Mouse (Mus musculus): ENCODE data around the gene Olfr1013. TPM values are rescaled to one million over a fixed set of nuclear protein-coding genes. Genes with fewer than 3 reads are reported as not detected.

Olfr1013 gene
- total and polyA plus RNA-seq, 2 experiments from 2014 or later, result not detected

DNA sequence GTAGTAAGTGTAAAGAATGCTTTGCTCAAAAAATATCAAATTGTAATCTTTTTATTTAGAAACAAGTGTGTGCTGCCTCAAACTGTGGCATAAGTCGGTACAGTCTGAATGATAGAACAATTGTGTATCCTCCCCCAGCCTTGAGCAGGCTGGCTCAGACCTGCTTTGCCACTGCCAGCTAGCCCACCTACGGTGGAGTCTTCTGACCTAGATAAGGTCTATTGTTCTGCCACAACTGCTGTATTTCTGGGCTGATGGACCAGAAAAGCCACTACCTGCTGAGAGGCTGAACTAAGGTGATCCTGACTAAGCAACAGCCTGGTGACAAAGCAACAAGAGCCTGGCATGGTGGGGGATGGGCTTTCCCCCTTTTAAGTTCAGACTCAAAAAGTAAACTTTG lies 25.4 kb downstream of the Olfr1013 start:
- Histone ChIP-seq H3K27me3 (ENCODE audit: insufficient read depth, low read length) (no peaks in the 10 kb centered on the region), H3K4me1 (ENCODE audit: insufficient read depth, low read length) (no peaks in the 10 kb centered on the region), H3K4me2 (ENCODE audit: low read depth, low read length, poor library complexity, severe bottlenecking) (no peak overlapping the region), H3K36me3 (ENCODE audit: insufficient read depth, low read length) (no peaks in the 10 kb centered on the region), H3K9me3 (ENCODE audit: low read length) (no peaks in the 10 kb centered on the region), H3K4me3 (ENCODE audit: low read depth, low read length) (no peak overlapping the region), H3K9ac (replicated peaks; ENCODE audit: low read length, poor library complexity, severe bottlenecking) (no peak overlapping the region), H3K27ac (ENCODE audit: low read depth, low read length) (no peak overlapping the region)
- DNase-seq (ENCODE audit: low spot score) (no peak), ATAC-seq (ENCODE audit: low FRiP score) (no peak)
- WGBS, result 10% methylated on average over 2 of the region's 2 CpGs
- no peak for TF ChIP-seq CTCF (IDR thresholded peaks at IDR 0.05)

DNA sequence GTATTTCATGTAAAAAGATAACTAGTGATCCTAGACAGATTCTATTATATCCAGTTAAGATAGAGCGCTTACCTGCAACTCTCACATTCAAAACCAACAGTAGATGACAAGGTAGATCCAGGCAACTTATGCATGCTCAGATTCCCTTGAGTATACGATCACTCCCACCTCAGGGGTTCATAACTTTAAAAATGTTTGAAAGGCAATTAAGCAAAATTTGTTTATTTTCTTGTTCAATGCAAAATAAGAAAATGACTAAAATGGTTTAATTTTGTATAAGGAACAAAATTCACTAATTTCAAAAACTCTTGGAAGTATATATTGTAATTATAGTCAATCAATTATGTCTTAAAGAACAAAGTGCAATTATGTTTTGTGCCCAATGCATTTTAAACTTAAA lies 35.5 kb downstream of the Olfr1013 start, which contains the start of gene Olfr1016:
TSS of gene Olfr1016 (minus strand) at position 101 of the 400 bp plus-strand sequence.
- TF ChIP-seq CTCF (IDR thresholded peaks at IDR 0.05), result no peak
- no peak for ATAC-seq (ENCODE audit: low FRiP score)

DNA sequence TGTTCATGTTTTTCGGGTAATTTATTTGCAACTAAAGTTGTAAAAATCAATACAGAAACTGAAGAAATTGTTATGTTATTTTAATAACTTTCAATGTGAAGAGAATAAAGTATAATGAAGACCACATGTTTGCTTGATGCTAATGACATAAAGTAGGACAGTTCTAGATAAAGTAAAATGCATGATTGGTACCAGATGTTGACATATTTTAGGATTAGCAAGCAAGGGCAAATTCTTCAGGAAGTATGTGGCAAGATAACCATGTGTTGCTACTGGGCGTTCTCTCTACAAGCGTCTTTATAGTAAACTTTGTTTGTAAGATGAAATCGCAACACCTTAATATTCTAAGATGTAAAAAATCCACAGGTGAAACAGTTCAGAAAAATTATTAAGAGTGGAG lies 37.6 kb downstream of the Olfr1013 start:
- no peaks in the 10 kb centered on the region for H3K36me3 ChIP-seq (ENCODE audit: insufficient read depth, low read length)

More for the DNA sequence above, 35.5 kb downstream of the Olfr1013 start, which contains the start of gene Olfr1016:
- DNase-seq (ENCODE audit: low spot score), result no peak
- H3K27me3 ChIP-seq (ENCODE audit: insufficient read depth, low read length), result no peaks in the 10 kb centered on the region
- no peaks in the 10 kb centered on the region for H3K4me1 ChIP-seq (ENCODE audit: insufficient read depth, low read length)
- no peaks in the 10 kb centered on the region for H3K36me3 ChIP-seq (ENCODE audit: insufficient read depth, low read length)
- H3K4me3 ChIP-seq (ENCODE audit: low read depth, low read length), result no peak within 1 kb of the TSS
- no peak within 1 kb of the TSS for H3K9ac ChIP-seq (replicated peaks; ENCODE audit: low read length, poor library complexity, severe bottlenecking)
- no peak within 1 kb of the TSS for H3K4me2 ChIP-seq (ENCODE audit: low read depth, low read length, poor library complexity, severe bottlenecking)
- WGBS, result 93% methylated on average over 2 of the region's 2 CpGs
- no peaks in the 10 kb centered on the region for H3K9me3 ChIP-seq (ENCODE audit: low read length)
- no peak within 1 kb of the TSS for H3K27ac ChIP-seq (ENCODE audit: low read depth, low read length)

DNA sequence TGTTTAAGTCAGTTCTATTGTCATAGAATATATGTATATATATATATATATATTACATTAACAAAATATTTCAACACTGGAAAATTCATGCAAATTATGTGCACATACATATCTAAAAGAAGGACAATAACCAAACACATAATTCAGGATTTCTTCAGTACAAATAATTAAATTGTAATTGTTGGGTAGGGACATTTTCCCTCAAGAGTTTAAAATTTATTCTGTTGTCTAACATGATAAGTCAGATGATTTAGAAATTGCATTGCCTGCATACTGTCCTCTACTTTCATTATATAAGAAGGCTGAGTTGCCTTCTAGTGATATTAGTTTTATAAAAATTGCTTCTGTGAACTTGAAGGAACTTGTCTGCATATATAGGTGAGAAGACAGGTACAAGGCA lies 51.3 kb downstream of the Olfr1013 start, which contains the start of gene Olfr1018:
TSS of gene Olfr1018 (plus strand) at position 301 of the 400 bp plus-strand sequence.
- H3K36me3 ChIP-seq (ENCODE audit: insufficient read depth, low read length), result no peaks in the 10 kb centered on the region
- no peak within 1 kb of the TSS for H3K4me2 ChIP-seq (ENCODE audit: low read depth, low read length, poor library complexity, severe bottlenecking)
- no peak for TF ChIP-seq CTCF (IDR thresholded peaks at IDR 0.05)
- no peaks in the 10 kb centered on the region for H3K27me3 ChIP-seq (ENCODE audit: insufficient read depth, low read length)
- H3K27ac ChIP-seq (ENCODE audit: low read depth, low read length), result no peak within 1 kb of the TSS
- H3K4me3 ChIP-seq (ENCODE audit: low read depth, low read length), result no peak within 1 kb of the TSS
- H3K9ac ChIP-seq (replicated peaks; ENCODE audit: low read length, poor library complexity, severe bottlenecking), result no peak within 1 kb of the TSS
- no peaks in the 10 kb centered on the region for H3K4me1 ChIP-seq (ENCODE audit: insufficient read depth, low read length)
- ATAC-seq (ENCODE audit: low FRiP score) (no peak), DNase-seq (ENCODE audit: low spot score) (no peak)
- no peaks in the 10 kb centered on the region for H3K9me3 ChIP-seq (ENCODE audit: low read length)

More for the DNA sequence above, 37.6 kb downstream of the Olfr1013 start:
- no peak for DNase-seq (ENCODE audit: low spot score)
- H3K4me2 ChIP-seq (ENCODE audit: low read depth, low read length, poor library complexity, severe bottlenecking), result no peak overlapping the region
- H3K9me3 ChIP-seq (ENCODE audit: low read length), result no peaks in the 10 kb centered on the region
- H3K4me1 ChIP-seq (ENCODE audit: insufficient read depth, low read length), result no peaks in the 10 kb centered on the region
- ATAC-seq (ENCODE audit: low FRiP score), result no peak
- WGBS, result 92% methylated on average over 4 of the region's 4 CpGs
- H3K9ac ChIP-seq (replicated peaks; ENCODE audit: low read length, poor library complexity, severe bottlenecking), result no peak overlapping the region
- no peak overlapping the region for H3K4me3 ChIP-seq (ENCODE audit: low read depth, low read length)
- H3K27ac ChIP-seq (ENCODE audit: low read depth, low read length), result no peak overlapping the region
- TF ChIP-seq CTCF (IDR thresholded peaks at IDR 0.05), result no peak
- no peaks in the 10 kb centered on the region for H3K27me3 ChIP-seq (ENCODE audit: insufficient read depth, low read length)

Other genes with a start within 250 kb of the Olfr1013 start
- 0.05 and 0.24 TPM in 2 replicates for gene 4833423E24Rik, start 248.1 kb upstream of the Olfr1013 start, total RNA-seq (2014; rRNA removed)
- 0.41 and 0.56 TPM in 2 replicates for gene 4833423E24Rik, start 248.1 kb upstream of the Olfr1013 start, polyA plus RNA-seq (2015; fragmentation: Nextera tagmentation; extraction: Ambion mirVana)
- not detected in 2 replicates for gene Olfr996, start 187.9 kb upstream of the Olfr1013 start, total RNA-seq (2014; rRNA removed)
- not detected in 2 replicates for gene Olfr996, start 187.9 kb upstream of the Olfr1013 start, polyA plus RNA-seq (2015; fragmentation: Nextera tagmentation; extraction: Ambion mirVana)
- not detected in 2 replicates for gene Olfr998, start 178.2 kb upstream of the Olfr1013 start, total RNA-seq (2014; rRNA removed)
- not detected in 2 replicates for gene Olfr998, start 178.2 kb upstream of the Olfr1013 start, polyA plus RNA-seq (2015; fragmentation: Nextera tagmentation; extraction: Ambion mirVana)
- not detected in 2 replicates for gene Olfr1000, start 155.2 kb upstream of the Olfr1013 start, total RNA-seq (2014; rRNA removed)
- gene Olfr1000, start 155.2 kb upstream of the Olfr1013 start, polyA plus RNA-seq (2015; fragmentation: Nextera tagmentation; extraction: Ambion mirVana), result not detected in 2 replicates
- gene Olfr1002, start 116.4 kb upstream of the Olfr1013 start, total RNA-seq (2014; rRNA removed), result not detected in 2 replicates
- not detected in 2 replicates for gene Olfr1002, start 116.4 kb upstream of the Olfr1013 start, polyA plus RNA-seq (2015; fragmentation: Nextera tagmentation; extraction: Ambion mirVana)
- gene Olfr154, start 102.6 kb upstream of the Olfr1013 start, total RNA-seq (2014; rRNA removed), result not detected in 2 replicates
- not detected in 2 replicates for gene Olfr154, start 102.6 kb upstream of the Olfr1013 start, polyA plus RNA-seq (2015; fragmentation: Nextera tagmentation; extraction: Ambion mirVana)
- not detected in 2 replicates for gene Olfr1006, start 88.3 kb upstream of the Olfr1013 start, total RNA-seq (2014; rRNA removed)
- gene Olfr1006, start 88.3 kb upstream of the Olfr1013 start, polyA plus RNA-seq (2015; fragmentation: Nextera tagmentation; extraction: Ambion mirVana), result not detected in 2 replicates
- gene Olfr1008, start 77.7 kb upstream of the Olfr1013 start, total RNA-seq (2014; rRNA removed), result not detected in 2 replicates
- not detected in 2 replicates for gene Olfr1008, start 77.7 kb upstream of the Olfr1013 start, polyA plus RNA-seq (2015; fragmentation: Nextera tagmentation; extraction: Ambion mirVana)
- not detected in 2 replicates for gene Olfr1009, start 51.7 kb upstream of the Olfr1013 start, total RNA-seq (2014; rRNA removed)
- gene Olfr1009, start 51.7 kb upstream of the Olfr1013 start, polyA plus RNA-seq (2015; fragmentation: Nextera tagmentation; extraction: Ambion mirVana), result not detected in 2 replicates
- gene Olfr1012, start 4.3 kb upstream of the Olfr1013 start, total RNA-seq (2014; rRNA removed), result not detected in 2 replicates
- not detected in 2 replicates for gene Olfr1012, start 4.3 kb upstream of the Olfr1013 start, polyA plus RNA-seq (2015; fragmentation: Nextera tagmentation; extraction: Ambion mirVana)
- not detected in 2 replicates for gene Olfr1014, start 5.6 kb downstream of the Olfr1013 start, total RNA-seq (2014; rRNA removed)
- not detected in 2 replicates for gene Olfr1014, start 5.6 kb downstream of the Olfr1013 start, polyA plus RNA-seq (2015; fragmentation: Nextera tagmentation; extraction: Ambion mirVana)
- not detected in 2 replicates for gene Olfr1015, start 14.9 kb downstream of the Olfr1013 start, total RNA-seq (2014; rRNA removed)
- gene Olfr1015, start 14.9 kb downstream of the Olfr1013 start, polyA plus RNA-seq (2015; fragmentation: Nextera tagmentation; extraction: Ambion mirVana), result not detected in 2 replicates
- gene Olfr1016, start 35.4 kb downstream of the Olfr1013 start, total RNA-seq (2014; rRNA removed), result not detected in 2 replicates
- gene Olfr1016, start 35.4 kb downstream of the Olfr1013 start, polyA plus RNA-seq (2015; fragmentation: Nextera tagmentation; extraction: Ambion mirVana), result not detected in 2 replicates
- not detected in 2 replicates for gene Olfr1018, start 51.4 kb downstream of the Olfr1013 start, total RNA-seq (2014; rRNA removed)
- not detected in 2 replicates for gene Olfr1018, start 51.4 kb downstream of the Olfr1013 start, polyA plus RNA-seq (2015; fragmentation: Nextera tagmentation; extraction: Ambion mirVana)
- gene Olfr1019, start 78.4 kb downstream of the Olfr1013 start, total RNA-seq (2014; rRNA removed), result 0.93 TPM in 1 of 2 replicates, not detected in the other
- gene Olfr1019, start 78.4 kb downstream of the Olfr1013 start, polyA plus RNA-seq (2015; fragmentation: Nextera tagmentation; extraction: Ambion mirVana), result not detected in 2 replicates
- gene Olfr1020, start 79.9 kb downstream of the Olfr1013 start, total RNA-seq (2014; rRNA removed), result not detected in 2 replicates
- not detected in 2 replicates for gene Olfr1020, start 79.9 kb downstream of the Olfr1013 start, polyA plus RNA-seq (2015; fragmentation: Nextera tagmentation; extraction: Ambion mirVana)
- gene Olfr1022, start 101.5 kb downstream of the Olfr1013 start, total RNA-seq (2014; rRNA removed), result not detected in 2 replicates
- gene Olfr1022, start 101.5 kb downstream of the Olfr1013 start, polyA plus RNA-seq (2015; fragmentation: Nextera tagmentation; extraction: Ambion mirVana), result not detected in 2 replicates
- 0.05 TPM in 1 of 2 replicates, not detected in the other for gene Olfr1023, start 118.5 kb downstream of the Olfr1013 start, total RNA-seq (2014; rRNA removed)
- gene Olfr1023, start 118.5 kb downstream of the Olfr1013 start, polyA plus RNA-seq (2015; fragmentation: Nextera tagmentation; extraction: Ambion mirVana), result not detected in 2 replicates
- not detected in 2 replicates for gene Olfr1024, start 138.0 kb downstream of the Olfr1013 start, total RNA-seq (2014; rRNA removed)
- gene Olfr1024, start 138.0 kb downstream of the Olfr1013 start, polyA plus RNA-seq (2015; fragmentation: Nextera tagmentation; extraction: Ambion mirVana), result not detected in 2 replicates
- gene Olfr1025-ps1, start 148.1 kb downstream of the Olfr1013 start, total RNA-seq (2014; rRNA removed), result not detected in 2 replicates
- gene Olfr1025-ps1, start 148.1 kb downstream of the Olfr1013 start, polyA plus RNA-seq (2015; fragmentation: Nextera tagmentation; extraction: Ambion mirVana), result 0.11 TPM in 1 of 2 replicates, not detected in the other
- gene Olfr1026, start 154.5 kb downstream of the Olfr1013 start, total RNA-seq (2014; rRNA removed), result not detected in 2 replicates
- not detected in 2 replicates for gene Olfr1026, start 154.5 kb downstream of the Olfr1013 start, polyA plus RNA-seq (2015; fragmentation: Nextera tagmentation; extraction: Ambion mirVana)
- not detected in 2 replicates for gene Olfr1028, start 183.3 kb downstream of the Olfr1013 start, total RNA-seq (2014; rRNA removed)
- gene Olfr1028, start 183.3 kb downstream of the Olfr1013 start, polyA plus RNA-seq (2015; fragmentation: Nextera tagmentation; extraction: Ambion mirVana), result not detected in 2 replicates
- not detected in 2 replicates for gene Olfr1029, start 206.8 kb downstream of the Olfr1013 start, total RNA-seq (2014; rRNA removed)
- not detected in 2 replicates for gene Olfr1029, start 206.8 kb downstream of the Olfr1013 start, polyA plus RNA-seq (2015; fragmentation: Nextera tagmentation; extraction: Ambion mirVana)
- gene Olfr1030, start 212.2 kb downstream of the Olfr1013 start, total RNA-seq (2014; rRNA removed), result not detected in 2 replicates
- not detected in 2 replicates for gene Olfr1030, start 212.2 kb downstream of the Olfr1013 start, polyA plus RNA-seq (2015; fragmentation: Nextera tagmentation; extraction: Ambion mirVana)
- not detected in 2 replicates for gene Olfr1031, start 223.2 kb downstream of the Olfr1013 start, total RNA-seq (2014; rRNA removed)
- not detected in 2 replicates for gene Olfr1031, start 223.2 kb downstream of the Olfr1013 start, polyA plus RNA-seq (2015; fragmentation: Nextera tagmentation; extraction: Ambion mirVana)
- not detected in 2 replicates for gene Olfr1032, start 238.4 kb downstream of the Olfr1013 start, total RNA-seq (2014; rRNA removed)
- not detected in 2 replicates for gene Olfr1032, start 238.4 kb downstream of the Olfr1013 start, polyA plus RNA-seq (2015; fragmentation: Nextera tagmentation; extraction: Ambion mirVana)